Mouse (Mus musculus) myocyte (in vitro differentiated cells): ENCODE data around the gene Amer3.
"Not testable (repeated sequence)": the region's sequence is repeated elsewhere in the genome, so short reads cannot be mapped to it uniquely, and the experiment has no call there.

Experiments
- CEBPB ChIP-seq: IDR thresholded peaks from 2 replicates; pipeline ENCODE4 v1.6.1; 2011; ENCODE audit warnings: mild to moderate bottlenecking, moderate library complexity; ENCODE audit not compliant: poor library complexity, insufficient read depth, severe bottlenecking
- MYOD1 ChIP-seq, 3 experiments: IDR thresholded peaks; one replicate each; pipeline ENCODE4 v1.6.1; 2011; ENCODE audit warnings: control low read depth in 2 of 3, low read depth in 2 of 3, mild to moderate bottlenecking in 2 of 3, moderate library complexity in 1 of 3; ENCODE audit not compliant: insufficient read length in 2 of 3, control insufficient read depth in 1 of 3
- POLR2A ChIP-seq: IDR thresholded peaks from one replicate; pipeline ENCODE4 v1.6.1; 2011; ENCODE audit warnings: low read depth, mild to moderate bottlenecking, control low read depth, moderate library complexity; ENCODE audit not compliant: insufficient read length
- POLR2AphosphoS2 ChIP-seq: IDR thresholded peaks from one replicate; pipeline ENCODE4 v1.6.1; 2011; ENCODE audit warnings: low read depth, control low read depth; ENCODE audit not compliant: insufficient read length

GRCm38 (mm10) chr1:34620761-34621160 is 41.3 kb downstream of the Amer3 start:
- not testable (repeated sequence) for TF ChIP-seq POLR2A; MYOD1 (IDR thresholded peaks at IDR 0.05; ENCODE audit: control insufficient read depth in 1 of 3, insufficient read length in 2 of 3, low read depth in 2 of 3); CEBPB; POLR2AphosphoS2
